Mouse (Mus musculus) CD4-positive, CD25-positive, alpha-beta regulatory T cell, adult 2 months (primary cell): Measurements from ENCODE around the gene Dcaf5.

Source experiments
- DNase-seq: peaks from one replicate; pipeline ENCODE4 v3.0.0-alpha.2; 2012; ENCODE audit warnings: low read depth, low spot score

The Dcaf5 gene

DNA sequence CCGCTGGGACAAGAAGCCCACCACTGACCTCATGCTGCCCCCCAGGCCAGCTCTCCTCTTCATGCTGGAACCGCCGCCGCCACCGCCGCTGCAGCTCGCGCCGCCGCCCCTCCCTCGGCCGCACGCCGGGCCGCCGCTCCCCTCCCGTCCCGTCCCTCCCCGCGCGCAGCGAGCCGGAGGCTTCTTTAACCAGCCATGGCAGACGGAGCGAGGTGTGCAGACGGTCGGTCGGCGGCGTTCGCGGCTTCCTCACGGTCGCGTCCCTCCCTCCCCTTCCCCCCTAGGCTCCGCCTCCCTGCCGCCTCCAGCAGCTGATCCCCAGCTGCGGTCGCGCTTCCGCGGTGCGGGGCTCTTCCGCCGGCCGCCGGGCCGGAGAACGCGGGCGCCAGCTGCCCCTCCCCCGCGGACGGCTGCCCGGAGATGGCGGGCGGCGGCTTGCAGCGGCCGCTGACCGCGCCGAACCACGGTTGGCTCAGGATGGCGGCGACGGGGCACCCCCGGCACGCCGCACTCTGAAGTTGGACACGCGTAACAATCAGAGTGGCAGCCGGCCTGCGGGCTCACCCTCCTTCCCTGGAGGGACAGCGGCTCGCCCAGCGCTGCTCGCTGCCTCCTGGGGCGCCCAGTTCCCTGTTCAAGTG is at the start of gene Dcaf5:
TSS of gene Dcaf5 (minus strand) at position 266 of the 641 bp plus-strand sequence.
- peak; percentile 90 for DNase-seq

DNA sequence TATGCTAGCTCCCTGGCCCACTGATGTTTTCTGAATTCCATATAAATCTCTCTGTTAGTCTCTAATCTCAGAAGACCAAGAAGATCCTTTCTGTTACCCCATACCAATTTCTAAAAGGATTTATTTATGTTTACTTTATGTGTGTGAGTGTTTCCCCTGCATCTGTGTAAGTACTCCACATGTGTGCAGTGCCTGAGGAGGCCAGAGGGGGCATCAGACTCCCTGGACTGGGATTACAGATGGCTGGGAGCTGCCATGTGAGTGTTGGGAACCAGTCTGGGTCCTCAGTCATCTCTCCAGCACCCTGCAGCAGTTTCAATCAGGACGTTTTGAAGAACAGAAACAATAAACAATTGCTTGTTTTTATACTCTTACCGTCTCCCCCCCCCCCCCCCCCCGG is 47.0 kb upstream of the Dcaf5 start:
- DNase-seq = no peak

DNA sequence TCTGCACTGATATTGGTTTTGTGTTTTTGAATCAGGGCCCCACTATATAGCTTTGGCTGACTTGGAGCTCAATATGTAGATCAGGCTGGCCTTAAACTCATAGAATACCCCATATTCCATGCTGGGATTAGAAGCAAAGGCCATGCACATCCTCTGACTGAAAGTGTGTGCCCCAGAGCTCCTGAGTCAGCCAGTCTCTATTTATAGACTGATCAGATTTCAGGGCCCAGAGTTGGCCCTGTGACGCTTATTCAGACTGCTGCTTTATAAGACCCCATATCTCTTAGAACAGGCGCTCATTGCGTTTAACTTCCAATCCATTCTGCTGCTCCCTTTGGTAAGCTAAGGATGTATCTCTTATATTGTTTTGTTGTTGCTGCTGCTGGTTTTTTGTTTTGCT is 43.6 kb upstream of the Dcaf5 start:
- DNase-seq = no peak

DNA sequence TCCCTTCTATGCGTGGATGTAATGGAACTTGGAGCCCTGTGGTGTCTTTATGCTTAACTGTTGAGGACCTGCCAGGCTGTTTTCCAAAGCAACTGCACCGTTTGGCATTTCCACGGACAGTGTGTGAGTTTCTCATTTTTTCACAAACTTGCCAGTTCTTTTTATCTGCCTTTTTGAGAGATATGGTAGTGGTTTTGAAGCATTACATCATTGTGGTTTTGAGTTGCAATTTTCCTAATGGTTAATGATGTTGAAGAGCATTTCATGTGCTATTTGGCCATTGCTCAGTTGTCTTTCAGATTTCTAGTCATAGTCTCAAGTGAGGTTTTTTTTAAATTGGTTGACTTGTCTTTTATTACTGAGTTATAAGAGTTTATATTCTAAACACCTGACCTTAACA is 37.3 kb upstream of the Dcaf5 start:
- no peak for DNase-seq

DNA sequence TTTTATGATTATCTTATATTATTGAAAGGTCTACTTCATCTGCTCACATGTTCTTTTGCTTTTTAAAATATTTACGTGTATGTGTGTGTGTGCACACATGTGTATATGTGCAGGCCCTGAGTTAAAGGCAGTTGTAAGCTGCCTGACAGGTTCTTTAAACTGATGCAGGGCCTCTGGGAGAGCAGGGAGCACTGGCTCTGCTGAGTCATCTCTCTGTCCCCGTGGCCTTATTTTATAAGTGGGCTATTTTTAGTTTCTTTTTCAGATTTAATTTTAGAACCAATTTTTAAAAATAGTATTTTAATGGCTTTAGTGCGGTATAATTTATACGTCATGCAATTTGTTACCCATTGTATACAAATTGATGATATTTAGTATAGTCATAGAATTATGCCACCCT is 35.5 kb upstream of the Dcaf5 start:
- no peak for DNase-seq

DNA sequence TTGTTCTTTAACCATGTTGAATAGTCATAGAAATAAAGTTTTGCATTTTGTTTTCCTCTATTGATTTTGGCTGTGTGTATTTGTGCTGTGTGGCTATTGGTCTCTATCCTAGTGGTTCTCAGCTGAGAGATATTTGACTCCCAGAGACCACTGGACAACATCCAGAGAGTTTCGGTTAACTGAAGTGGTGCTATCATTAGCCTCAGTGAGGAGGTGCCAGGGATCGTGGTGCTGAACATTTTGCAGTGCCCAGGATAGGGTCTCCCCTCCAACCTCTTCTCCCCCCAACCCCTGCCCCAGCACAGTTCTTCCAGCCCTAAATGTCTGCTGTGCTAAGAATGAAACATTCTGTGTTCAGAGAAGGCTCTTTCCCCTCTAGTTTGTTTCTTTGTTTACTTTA is 33.8 kb upstream of the Dcaf5 start:
- DNase-seq = no peak

DNA sequence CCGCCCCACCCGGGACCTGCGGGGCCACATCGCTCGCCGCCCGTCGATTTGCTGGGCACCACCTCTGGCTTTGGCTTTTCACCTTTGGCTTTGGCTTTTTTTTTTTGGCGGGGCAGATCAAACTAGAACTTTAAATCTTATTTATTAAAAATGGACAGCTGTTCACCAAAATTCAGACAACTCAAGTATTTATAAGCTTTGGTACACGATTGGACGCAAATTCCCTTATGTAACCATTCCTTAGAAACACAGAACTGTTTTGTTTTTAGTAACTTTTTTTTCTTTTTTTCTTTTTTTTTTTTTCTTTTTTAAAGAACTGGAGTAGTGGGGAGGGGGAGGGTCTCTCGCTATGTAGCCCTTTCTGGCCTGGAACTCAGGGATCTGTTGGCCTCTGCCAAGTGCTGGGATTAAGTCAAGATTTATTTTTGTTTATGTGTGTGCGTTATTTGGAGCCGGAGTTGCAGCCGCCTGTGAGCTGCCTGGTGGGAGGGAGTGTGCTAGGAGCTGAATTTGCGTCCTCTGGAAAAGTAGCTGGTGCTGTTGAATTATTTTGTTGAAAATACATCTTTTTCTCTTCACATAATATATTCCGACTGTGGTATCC is 27.4 kb upstream of the Dcaf5 start:
- DNase-seq = no peak

DNA sequence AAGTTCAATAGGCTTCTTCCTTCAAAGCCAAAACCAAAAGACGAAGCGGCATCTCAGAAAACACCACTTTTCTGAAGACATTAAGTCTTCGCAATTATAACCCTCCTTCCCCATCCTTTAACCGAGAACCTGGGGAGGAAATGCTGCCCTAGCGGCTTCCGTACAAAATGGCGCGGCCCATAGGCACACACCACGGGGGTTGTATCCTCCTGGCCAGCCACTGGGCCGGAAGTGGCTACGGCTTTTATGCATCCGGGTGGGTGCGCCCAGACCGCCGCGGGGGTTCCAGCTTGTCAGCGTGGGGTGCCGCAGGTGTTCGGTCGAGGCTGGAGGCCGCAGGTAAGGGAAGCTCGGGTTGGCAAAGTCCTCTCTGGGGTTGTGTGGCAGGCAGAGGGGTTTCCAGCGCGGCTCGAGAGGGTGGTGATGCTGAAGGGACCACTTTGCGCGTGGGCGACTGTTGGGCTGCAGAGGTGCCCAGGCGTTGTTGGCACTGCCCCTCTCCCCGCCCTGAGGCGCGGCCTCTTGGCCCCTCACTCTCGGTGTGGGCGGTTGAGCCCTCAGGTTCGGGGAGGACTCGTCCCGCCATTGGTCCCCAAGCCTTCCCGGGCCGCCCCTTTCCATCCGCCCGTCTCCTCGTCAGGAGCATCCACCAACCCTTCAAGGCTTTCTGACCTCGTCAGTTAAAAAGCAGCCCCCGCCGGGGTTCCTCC is 26.7 kb upstream of the Dcaf5 start, which contains the start of gene Exd2:
TSS of gene Exd2 (plus strand) at position 154 of the 710 bp plus-strand sequence.
- DNase-seq = peak; percentile 89

DNA sequence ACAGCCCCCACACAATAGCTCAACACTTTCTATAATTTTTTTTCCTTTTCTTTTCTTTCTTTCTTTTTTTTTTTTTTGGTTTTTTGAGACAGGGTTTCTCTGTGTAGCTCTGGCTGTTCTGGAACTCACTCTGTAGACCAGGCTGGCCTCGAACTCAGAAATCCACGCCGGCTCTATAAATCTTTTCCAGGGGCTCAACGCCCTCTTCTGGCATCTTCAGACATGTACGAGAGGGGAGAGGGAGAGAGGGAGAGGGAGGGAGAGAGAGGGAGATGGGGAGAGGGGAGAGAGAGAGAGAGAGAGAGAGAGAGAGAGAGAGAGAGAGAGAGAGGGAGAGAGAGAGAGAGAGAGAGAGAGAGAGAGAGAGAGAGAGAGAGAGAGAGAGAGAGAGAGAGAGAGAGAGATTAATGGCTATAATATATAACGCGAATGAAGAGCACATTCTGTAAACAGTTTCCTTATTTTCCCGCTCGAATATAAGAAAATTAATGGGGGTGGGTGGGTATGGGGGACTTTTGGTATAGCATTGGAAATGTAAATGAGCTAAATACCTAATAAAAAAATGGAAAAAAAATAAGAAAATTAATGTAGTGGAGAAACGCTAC is 26.0 kb upstream of the Dcaf5 start:
- DNase-seq = peak; percentile 40

DNA sequence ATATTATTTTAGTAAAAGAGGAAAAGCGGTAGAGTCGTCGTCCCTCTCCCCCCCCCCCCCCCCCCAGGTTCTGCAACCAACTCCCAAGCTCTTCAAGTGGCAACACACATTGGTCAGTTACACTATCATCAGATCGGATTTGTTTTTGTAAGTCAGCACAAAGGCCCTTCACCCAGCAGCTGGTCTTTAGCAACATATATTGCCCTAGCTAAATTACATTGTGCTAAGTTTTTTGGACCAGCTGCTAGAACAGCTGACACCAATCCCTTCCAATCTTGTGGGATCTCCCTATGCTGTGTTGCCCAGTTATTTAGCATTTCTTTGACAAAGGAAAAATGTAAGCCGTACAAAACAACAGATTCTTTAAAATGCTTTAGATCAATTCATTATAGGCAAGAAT is 21.6 kb upstream of the Dcaf5 start:
- DNase-seq = no peak

DNA sequence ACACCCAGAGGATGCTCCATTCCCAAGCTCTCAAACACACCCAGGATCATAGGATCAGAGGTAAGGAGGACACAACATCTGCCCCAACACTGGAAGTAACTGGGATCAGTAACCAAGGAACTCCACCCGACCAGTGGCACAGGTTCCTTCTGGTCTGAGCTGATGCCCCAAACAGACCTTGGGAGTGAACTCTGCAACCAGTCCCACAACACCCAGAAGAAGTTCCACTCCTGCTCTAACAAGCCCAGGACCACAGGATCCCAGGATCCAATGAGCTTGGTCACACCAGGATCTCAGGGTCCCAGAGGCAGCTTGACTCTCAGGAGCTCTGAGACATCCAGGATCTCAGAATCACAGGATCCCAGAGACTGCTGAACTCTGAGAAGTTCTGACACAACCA is 17.1 kb upstream of the Dcaf5 start:
- DNase-seq = no peak

DNA sequence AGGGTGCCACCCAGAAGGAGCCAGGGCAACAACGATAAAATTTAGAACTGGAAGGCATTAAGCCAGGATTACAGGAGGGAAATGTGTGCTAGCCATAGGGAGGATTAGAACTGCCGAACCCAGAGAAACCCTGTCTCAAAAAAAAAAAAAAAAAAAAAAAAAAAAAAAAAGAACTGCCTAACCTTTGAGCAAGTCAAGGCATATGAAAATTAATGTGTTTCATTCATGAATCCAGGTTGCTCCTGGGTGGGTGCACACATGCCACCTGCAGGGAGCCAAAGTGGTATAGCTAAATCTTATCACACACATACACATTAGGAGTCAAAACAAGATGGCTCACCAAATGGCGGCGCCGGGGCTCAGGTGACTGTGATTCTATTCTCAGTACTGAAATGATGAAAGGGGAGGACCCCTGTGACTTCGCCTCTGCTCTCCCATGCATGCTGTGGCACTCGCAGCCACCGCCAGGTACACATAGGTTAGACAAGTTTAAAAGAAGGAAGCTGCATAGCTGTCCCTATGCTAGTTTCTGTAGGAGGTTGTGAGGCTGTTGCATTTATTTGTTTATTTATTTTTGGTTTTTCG is 8.2 kb upstream of the Dcaf5 start:
- no peak for DNase-seq

DNA sequence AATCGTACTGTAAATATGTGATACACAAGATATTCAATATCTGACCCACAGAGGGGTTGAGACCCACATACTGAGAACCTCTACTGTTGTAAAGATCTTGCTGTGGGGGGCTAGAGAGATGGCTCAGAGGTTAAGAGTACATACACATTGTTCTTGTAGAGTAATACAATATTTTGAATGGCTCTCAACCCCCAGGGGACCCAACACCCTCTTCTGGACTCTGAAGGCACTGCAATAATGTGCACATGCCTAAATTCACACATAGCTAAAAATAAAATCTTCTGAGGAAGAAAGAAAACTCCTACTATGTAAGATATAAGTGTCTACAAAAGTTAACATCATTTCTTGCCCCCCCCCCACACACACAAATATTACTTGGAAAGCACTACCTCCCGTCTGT is 4.6 kb upstream of the Dcaf5 start:
- peak; percentile 53 for DNase-seq

DNA sequence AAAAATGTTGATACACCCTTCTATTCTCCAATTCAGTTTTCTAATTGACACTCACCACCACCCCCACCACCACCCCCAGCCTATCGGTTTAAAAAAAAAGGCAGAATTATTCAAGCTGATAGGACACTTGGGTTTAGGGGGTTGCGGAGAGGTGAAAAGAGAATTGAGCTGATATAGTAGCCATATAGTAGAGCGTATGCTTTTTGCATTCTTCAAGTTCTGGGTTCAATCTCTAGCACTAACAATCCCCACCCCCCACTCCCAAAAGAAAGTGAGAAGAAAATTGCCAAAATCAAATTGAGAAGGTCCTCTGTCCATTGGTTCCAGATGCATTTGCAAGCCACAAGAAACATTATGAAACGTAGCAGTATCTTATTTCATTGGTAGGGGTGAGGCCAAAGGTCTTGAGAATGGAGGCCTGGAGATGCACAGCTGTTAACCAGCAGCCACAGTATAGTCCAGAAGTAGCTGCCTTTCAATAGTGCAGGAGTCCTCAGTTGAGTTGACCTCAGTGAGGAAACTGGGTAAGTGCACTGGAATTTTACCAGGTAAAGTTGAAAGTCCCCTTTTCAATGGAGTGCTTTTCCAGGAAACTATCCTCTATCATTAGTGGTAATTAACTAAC is 762 bp upstream of the Dcaf5 start:
- no peak for DNase-seq

DNA sequence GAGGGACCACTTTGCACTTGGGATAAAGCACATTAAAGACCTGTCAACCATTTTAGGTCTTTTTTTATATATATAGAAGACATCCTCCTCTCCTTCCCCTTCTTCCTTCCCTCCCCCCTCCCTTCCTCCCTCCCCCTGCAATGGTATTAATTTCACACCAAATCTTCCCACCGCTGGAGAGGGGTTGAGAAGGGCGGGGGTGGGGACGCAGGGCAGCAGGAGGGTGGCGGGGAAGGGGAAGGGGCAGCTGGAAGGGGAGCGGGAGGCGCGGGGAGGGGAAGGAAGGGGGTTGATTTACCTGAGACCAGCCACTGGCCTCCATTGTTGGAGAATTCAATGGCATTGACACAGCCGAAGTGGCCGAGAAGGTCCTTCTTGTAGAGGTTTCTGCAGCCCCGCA is 514 bp downstream of the Dcaf5 start:
- DNase-seq = peak; percentile 55

DNA sequence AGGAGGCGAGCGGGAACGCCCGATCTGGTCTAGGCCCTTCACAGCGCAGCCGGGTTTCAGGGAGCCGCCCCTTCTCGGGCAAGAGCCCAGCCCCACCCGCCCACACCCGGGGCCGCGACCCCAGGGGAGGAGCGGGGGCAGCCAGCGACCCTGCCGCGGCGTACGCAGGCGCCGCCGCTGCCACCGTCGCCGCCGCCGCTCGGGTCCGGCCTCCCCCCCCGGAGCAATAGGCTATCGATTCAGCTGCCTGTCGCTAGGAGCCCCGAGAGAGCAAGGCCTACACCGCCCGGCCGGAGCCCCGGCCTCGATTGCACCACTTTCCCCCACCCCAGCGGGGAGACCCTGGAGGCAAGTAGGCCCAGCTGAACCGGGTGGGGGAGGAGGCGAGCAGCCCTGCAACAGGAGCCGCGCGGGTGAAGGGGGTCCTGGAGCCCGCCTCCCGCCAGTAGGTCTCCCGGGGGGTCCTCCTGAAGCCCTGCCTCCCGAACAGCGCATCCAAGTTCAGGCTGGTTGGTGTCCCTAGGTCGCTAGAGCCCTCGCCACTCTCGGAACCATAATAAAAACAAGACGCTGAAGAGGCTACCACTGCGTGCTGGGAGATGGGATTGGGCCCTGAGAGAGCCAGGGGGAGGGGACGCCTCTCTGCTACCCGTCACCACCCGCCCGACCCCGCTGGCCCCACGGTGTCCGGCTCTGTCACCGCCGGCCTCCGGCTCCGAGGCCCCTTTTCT is 1.3 kb downstream of the Dcaf5 start:
- DNase-seq = peak; percentile 82

DNA sequence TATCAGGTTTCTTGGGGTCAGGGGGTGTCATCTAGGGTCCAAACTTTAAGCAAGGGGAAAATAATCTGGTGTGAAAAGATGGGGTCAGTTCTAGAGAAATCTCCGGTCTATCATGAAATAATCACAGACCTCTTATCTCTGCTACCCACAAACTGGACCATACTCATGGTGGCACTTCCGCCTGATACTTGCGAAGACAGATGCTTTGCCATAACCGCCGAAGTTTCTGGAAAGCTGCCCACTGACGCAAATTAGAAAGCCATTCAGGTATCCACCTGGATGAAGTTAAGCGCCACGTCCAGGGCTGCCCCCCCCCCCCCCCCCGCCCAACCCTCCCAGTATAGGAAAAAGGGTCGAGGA is 1.8 kb downstream of the Dcaf5 start:
- no peak for DNase-seq

DNA sequence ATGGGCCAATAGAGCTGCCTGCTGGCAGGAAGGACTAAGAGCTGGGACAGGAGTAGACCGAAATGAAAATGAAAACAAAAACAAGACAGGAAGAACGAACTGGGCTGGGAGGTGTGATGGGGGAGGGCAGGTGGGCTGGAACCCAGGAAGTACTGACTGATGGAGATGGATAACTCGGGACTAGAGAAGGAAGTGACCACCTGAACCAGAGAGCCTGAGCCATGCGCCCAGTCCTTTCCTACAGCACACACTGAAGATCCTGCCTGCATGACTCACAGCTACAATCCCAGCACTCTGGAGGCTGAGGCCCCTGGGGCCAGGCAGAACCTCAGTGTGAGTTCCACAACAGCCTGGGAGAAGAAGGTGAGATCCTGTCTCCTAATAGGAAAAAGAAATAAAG is 3.1 kb downstream of the Dcaf5 start:
- peak; percentile 48 for DNase-seq

DNA sequence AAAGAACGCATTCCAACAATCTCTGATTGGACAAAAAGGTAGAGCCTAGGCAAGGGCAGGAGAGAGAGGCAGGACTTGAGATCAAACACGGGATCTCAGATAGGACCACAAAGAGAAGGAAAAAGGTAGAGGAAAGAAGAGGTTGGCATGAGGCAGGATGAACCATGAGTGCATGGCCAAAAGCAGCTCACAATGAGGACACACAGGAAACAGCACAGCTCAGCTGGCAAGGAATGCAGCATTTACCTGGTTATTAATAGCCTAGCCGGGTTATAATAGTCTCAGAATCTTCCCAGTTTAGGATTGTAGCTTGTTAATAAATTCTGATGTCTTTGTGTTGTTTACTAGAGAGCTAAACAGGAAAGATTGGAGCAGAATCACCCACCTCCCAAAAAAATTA is 8.7 kb downstream of the Dcaf5 start:
- no peak for DNase-seq

DNA sequence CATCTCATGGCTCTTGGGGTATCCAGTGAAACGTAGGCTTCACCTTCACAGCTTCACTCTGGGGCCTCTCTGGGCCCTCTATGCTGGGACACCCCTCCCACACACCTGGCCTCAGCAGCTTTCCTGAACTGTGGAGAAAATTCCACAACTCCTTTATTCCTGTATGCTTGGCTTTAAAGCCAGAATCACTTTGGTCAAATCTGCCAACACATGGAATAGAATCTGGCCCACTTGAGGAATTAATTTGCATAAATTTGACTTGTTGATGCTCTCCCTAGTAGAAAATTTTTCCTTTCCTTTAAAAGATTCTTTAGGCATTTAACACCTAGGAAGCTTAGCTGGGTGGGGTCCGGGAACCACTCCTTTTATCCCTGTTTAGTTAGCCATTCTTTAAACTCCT is 21.3 kb downstream of the Dcaf5 start:
- no peak for DNase-seq

DNA sequence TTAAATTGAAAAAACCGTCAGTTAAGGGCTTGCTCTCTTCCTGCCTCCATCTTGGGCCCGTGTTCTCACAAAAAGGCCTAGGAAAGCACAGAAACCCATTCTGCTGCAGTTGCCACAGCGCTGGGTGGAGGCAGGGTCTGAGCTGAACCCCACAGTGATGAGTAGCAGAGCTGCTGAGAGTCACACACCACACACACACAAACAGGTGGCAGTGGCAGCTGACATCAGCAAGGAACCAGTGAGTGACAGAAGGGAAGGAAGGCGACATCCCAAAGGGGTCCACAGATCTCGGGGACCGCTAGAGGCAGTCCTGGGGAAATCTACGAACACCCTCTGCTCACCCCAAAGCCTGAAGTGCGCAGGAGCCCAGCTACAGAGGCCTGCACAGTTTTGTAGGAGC is 25.5 kb downstream of the Dcaf5 start:
- no peak for DNase-seq
